Mouse (Mus musculus): ENCODE results near the gene Hsp90aa1. TPM values are rescaled to one million over a fixed set of nuclear protein-coding genes. Genes with fewer than 3 reads are reported as not detected.
A peak's percentile ranks its signal among the peaks of the same experiment; 100 is the strongest.
"Not testable (repeated sequence)": the region's sequence is repeated elsewhere in the genome, so short reads cannot be mapped to it uniquely, and the experiment has no call there.

Gene Hsp90aa1
- polyA plus RNA-seq (2011; ENCODE audit: insufficient read depth, insufficient read length, low replicate concordance, missing spikeins) = 294 and 808 TPM in 2 replicates

DNA sequence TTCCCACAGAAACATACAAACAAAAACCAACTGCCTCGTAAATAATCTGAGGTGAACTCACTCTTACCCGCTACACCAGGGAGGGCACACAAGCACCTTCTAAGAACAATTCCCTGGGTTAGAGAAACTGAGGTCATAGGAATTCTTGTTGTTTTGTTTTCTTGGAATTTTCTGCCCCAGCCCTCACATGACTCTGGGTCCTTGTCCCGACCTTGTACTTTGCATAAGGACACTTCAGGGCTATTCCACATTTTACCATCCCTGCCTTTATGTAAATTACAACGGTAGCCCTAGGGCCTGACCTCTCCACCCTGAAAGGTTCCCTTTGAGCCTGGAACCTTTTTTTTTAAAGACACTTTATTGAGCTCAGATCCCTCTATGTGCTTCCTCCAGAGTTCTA is at the start of gene Hsp90aa1:
TSS of gene Hsp90aa1 (minus strand) at position 173 of the 400 bp plus-strand sequence.
- no peak within 1 kb of the TSS for H3K27ac ChIP-seq (ENCODE audit: control insufficient read depth, insufficient read depth, low read depth, low read length, poor library complexity)
- 56% methylated on average over 4 of the region's 4 CpGs for WGBS
- TF ChIP-seq POLR2A (IDR thresholded peaks at IDR 0.05; ENCODE audit: borderline replicate concordance, control insufficient read depth, low read depth, low read length) (no peak), CTCF (IDR thresholded peaks at IDR 0.05; ENCODE audit: control insufficient read depth, insufficient read depth, low read length) (no peak)
- no peak within 1 kb of the TSS for H3K4me3 ChIP-seq (replicated peaks; ENCODE audit: control insufficient read depth, low read depth, low read length)
- H3K4me1 ChIP-seq (ENCODE audit: control insufficient read depth, insufficient read depth, low read length) = peaks cover 1% of the 10 kb centered on the region

DNA sequence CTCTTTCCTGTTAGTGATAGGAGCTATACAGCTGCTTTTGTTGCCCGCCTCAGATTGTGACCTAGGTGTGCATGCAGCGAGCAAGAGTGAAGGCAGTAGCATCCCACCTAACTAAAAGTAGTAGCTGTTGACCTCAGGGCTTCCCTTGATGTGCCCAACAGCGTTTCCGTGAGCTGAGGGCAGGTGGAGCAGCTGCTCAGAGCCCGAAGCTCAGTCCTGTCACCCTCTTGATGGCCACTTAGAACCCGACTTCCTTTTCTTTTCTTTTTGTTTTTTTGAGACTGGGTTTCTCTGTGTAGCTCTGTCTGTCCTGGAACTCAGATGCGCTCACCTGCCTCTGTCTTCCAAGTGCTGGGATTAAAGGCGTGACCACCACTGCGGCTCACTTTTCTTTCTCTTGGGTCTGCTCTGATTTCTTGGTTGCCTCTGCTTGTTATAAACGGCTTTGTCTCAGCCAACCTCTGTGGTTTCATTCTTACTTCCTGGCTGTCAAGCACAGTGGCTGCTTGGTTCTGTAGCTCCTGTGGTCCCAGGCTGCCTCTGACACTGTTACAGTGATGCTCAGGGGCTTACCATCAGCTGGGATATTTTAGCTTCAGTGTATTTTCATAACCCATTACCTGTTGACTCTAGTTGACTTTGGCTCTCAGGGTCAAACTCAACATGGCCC is 48.4 kb upstream of the Hsp90aa1 start:
- WGBS = 19% methylated on average over 10 of the region's 10 CpGs
- no peak overlapping the region for H3K27ac ChIP-seq (ENCODE audit: control insufficient read depth, insufficient read depth, low read depth, low read length, poor library complexity)
- H3K4me3 ChIP-seq (replicated peaks; ENCODE audit: control insufficient read depth, low read depth, low read length) = no peak overlapping the region
- H3K4me1 ChIP-seq (ENCODE audit: control insufficient read depth, insufficient read depth, low read length) = no peaks in the 10 kb centered on the region; the same call in 1 of the 2 replicates
- no peak for TF ChIP-seq POLR2A (IDR thresholded peaks at IDR 0.05; ENCODE audit: borderline replicate concordance, control insufficient read depth, low read depth, low read length)
- no peak for TF ChIP-seq CTCF (IDR thresholded peaks at IDR 0.05; ENCODE audit: control insufficient read depth, insufficient read depth, low read length)

DNA sequence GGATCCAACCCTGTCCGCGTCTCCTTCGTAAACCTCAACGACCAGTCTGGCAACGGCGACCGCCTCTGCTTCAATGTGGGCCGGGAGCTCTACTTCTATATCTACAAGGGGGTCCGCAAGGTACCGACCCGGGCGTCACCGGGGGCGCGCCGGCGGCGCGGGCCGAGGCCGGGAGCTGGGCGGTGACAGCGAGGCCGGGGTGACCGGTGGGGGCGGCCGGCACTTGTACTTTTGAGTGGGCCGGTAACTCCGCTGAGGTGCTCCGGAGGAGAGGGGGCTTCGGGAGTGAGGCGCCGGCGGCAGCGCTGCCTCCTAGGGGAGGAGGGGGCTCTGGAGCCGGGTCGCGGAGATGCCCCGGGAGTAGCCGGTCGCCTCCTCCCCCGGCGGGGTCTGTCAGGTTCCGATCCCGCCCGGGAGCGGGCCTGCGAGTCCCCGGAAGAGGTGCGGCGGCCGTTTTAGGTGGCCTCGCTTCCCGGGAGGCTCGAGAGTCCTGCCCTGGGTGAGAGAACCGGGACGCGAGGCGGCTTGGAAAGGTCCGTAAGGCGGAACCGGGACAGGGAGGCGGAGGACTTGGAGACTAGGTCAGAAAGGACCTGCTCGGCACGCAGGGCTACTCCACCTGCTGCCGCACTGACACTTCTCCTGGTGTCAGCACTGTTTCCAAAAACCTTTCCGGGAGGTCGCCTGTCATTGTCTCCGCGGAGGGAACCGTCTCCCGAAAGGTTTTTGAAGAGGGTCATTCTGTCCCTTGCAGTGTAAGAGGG is 35.8 kb upstream of the Hsp90aa1 start:
- peak; percentile 36; the same call in 1 of the 2 replicates for TF ChIP-seq POLR2A (IDR thresholded peaks at IDR 0.05; ENCODE audit: borderline replicate concordance, control insufficient read depth, low read depth, low read length)
- no peak for TF ChIP-seq CTCF (IDR thresholded peaks at IDR 0.05; ENCODE audit: control insufficient read depth, insufficient read depth, low read length)
- WGBS = under 1% methylated on average over 72 of the region's 72 CpGs
- Histone ChIP-seq H3K4me3 (replicated peaks; ENCODE audit: control insufficient read depth, low read depth, low read length) (peak overlapping the region; percentile 77), H3K4me1 (ENCODE audit: control insufficient read depth, insufficient read depth, low read length) (no peaks in the 10 kb centered on the region; the same call in 1 of the 2 replicates), H3K27ac (ENCODE audit: control insufficient read depth, insufficient read depth, low read depth, low read length, poor library complexity) (peak overlapping the region; percentile 78)

DNA sequence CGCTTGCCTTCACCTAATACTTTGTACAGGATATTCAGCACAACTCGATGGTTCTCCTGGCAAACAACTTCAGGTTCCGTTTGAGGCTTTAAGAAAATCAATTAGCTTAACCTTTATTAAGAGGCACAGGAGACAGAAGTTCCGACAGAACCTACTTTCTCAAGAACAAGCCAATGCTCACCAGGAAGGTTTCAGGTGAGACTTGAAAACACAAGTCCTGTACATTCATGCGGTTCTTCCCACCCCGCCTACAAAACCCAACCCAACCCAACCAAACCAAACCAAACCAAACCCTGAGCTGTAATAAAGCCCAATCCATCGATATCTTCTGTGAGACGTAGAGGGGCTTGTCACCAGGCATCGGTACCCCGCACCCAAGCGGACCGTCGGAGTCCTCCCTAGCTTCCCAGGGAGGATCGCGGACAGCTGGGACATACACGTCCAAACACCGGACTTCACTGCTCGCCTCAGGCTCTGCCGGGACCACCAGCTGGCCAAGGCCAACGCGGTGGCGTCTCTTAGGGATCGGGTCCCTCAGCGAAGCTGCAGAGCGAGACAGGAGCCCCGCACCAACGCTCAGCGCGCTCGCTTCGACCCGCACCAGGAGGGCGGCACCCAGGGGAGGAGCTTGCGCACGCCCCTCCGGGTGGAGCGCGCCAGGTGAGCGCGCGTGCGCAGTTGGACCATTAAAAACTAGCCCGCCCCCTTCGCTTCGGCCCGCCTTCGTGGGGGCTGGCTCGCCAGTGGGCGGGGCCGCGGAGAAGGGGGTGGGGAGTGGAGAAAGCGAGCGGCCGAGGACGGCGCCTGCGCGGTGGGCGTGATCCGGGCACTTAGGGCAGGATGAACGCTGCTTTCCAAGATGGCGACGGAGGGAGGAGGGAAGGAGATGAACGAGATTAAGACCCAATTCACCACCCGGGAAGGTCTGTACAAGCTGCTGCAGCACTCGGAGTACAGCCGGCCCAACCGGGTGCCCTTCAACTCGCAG is 34.9 kb upstream of the Hsp90aa1 start, which contains the start of gene Wdr20:
TSS of gene Wdr20 (plus strand) at position 775 of the 988 bp plus-strand sequence.
- Histone ChIP-seq H3K4me3 (replicated peaks; ENCODE audit: control insufficient read depth, low read depth, low read length) (peak within 1 kb of the TSS; percentile 91), H3K27ac (ENCODE audit: control insufficient read depth, insufficient read depth, low read depth, low read length, poor library complexity) (peak within 1 kb of the TSS; percentile 78), H3K4me1 (ENCODE audit: control insufficient read depth, insufficient read depth, low read length) (no peaks in the 10 kb centered on the region; the same call in 1 of the 2 replicates)
- TF ChIP-seq CTCF (IDR thresholded peaks at IDR 0.05; ENCODE audit: control insufficient read depth, insufficient read depth, low read length) (no peak), POLR2A (IDR thresholded peaks at IDR 0.05; ENCODE audit: borderline replicate concordance, control insufficient read depth, low read depth, low read length) (peak; percentile 90)
- under 1% methylated on average over 68 of the region's 69 CpGs for WGBS

DNA sequence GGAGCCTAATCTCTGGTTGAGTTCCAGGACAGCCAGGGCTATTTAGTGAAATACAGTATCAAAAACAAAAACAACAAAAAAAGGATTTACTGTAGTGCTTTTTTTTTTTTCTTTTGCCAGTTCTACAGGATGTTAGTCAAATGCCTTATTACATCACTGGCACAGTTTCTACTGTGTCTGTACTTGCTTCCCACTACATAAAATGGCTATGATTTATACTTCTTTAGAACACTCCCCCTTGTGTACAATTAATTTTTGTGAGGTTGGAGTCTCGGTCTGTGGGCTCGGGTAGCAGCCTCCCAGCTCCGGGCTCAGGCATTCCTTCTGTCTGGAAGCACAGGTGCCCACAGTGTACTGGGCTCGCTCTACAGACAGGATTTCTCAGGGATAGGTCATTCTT is 34.1 kb upstream of the Hsp90aa1 start:
- WGBS = 7% methylated on average over 4 of the region's 4 CpGs

DNA sequence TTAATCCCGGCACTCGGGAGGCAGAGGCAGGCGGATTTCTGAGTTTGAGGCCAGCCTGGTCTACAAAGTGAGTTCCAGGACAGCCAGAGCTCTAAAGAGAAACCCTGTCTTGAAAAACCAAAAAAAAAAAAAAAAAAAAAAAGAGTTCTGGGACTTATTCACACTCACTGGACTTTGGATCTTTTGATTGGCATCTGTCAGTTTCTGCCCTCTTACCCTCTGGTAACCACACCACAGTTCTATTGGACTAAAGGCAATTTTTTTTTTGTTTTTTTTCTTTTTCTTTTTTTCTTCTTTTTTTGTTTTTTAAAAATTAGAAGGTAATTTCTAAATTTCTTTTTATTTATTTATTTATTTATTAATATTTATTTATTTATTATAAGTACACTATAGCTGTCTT is 30.7 kb upstream of the Hsp90aa1 start:
- 95% methylated on average over 3 of the region's 3 CpGs for WGBS
- not testable (repeated sequence) for H3K4me3 ChIP-seq (replicated peaks; ENCODE audit: control insufficient read depth, low read depth, low read length); H3K27ac ChIP-seq (ENCODE audit: control insufficient read depth, insufficient read depth, low read depth, low read length, poor library complexity); H3K4me1 ChIP-seq (ENCODE audit: control insufficient read depth, insufficient read depth, low read length)

More for the DNA sequence above, 34.1 kb upstream of the Hsp90aa1 start:
- H3K27ac ChIP-seq (ENCODE audit: control insufficient read depth, insufficient read depth, low read depth, low read length, poor library complexity) = no peak overlapping the region; the same call in 1 of the 2 replicates
- no peaks in the 10 kb centered on the region; the same call in 1 of the 2 replicates for H3K4me1 ChIP-seq (ENCODE audit: control insufficient read depth, insufficient read depth, low read length)
- no peak for TF ChIP-seq POLR2A (IDR thresholded peaks at IDR 0.05; ENCODE audit: borderline replicate concordance, control insufficient read depth, low read depth, low read length)
- no peak for TF ChIP-seq CTCF (IDR thresholded peaks at IDR 0.05; ENCODE audit: control insufficient read depth, insufficient read depth, low read length)
- peak overlapping the region; percentile 17 for H3K4me3 ChIP-seq (replicated peaks; ENCODE audit: control insufficient read depth, low read depth, low read length)

DNA sequence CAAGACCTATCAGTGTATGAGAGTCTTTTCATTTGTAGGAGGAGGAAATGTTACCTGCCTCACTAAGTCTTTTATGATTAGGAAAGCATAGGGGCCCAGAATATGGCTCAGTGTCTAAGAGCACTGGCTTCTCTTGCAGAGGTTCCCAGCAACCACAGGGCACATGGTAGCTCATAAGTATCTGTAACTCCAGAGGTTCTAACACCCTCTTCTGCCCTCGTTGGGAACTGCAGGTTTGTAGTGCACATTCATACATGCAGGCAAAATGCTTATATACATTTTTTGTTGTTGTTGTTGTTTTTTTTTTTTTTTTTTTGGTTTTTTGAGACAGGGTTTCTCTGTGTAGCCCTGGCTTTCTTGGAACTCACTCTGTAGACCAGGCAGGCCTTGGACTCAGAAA is 23.9 kb upstream of the Hsp90aa1 start:
- WGBS = 66% methylated on average over 1 of the region's 1 CpGs
- H3K4me3 ChIP-seq (replicated peaks; ENCODE audit: control insufficient read depth, low read depth, low read length) = no peak overlapping the region
- no peak for TF ChIP-seq POLR2A (IDR thresholded peaks at IDR 0.05; ENCODE audit: borderline replicate concordance, control insufficient read depth, low read depth, low read length)
- no peak for TF ChIP-seq CTCF (IDR thresholded peaks at IDR 0.05; ENCODE audit: control insufficient read depth, insufficient read depth, low read length)

More for the DNA sequence above, 23.9 kb upstream of the Hsp90aa1 start:
- Histone ChIP-seq H3K4me1 (ENCODE audit: control insufficient read depth, insufficient read depth, low read length) (no peaks in the 10 kb centered on the region), H3K27ac (ENCODE audit: control insufficient read depth, insufficient read depth, low read depth, low read length, poor library complexity) (no peak overlapping the region)

All from bone marrow, adult 2 months (tissue).